Mouse (Mus musculus) duodenum, adult 2 months (tissue): ENCODE data around the gene Srsf1. TPM values are rescaled to one million over a fixed set of nuclear protein-coding genes. Genes with fewer than 3 reads are reported as not detected.

Source experiments
- polyA plus RNA-seq: library from polyadenylated mRNA; depleted of rRNA; stranded (reverse); fragments of >200 nt; gene quantifications from 2 replicates; pipeline ENCODE4 v1.2.3, GENCODE M21; 2012; ENCODE audit warnings: low replicate concordance; rRNA removed

The Srsf1 gene
- polyA plus RNA-seq = 76.0 and 99.0 TPM in 2 replicates

GRCm38 (mm10) chr11:88046944-88047794, at the start of gene Srsf1:
Srsf1 (plus strand) TSS chr11:88047373.

GRCm38 (mm10) chr11:88067586-88068410, 20.6 kb downstream of the Srsf1 start, which contains the start of gene Vezf1:
Vezf1 (plus strand) TSS chr11:88068279.

GRCm38 (mm10) chr11:88098021-88098729, 51.0 kb downstream of the Srsf1 start, which contains the start of gene Cuedc1:
Cuedc1 (plus strand) TSS chr11:88098058.

Other genes starting within 250 kb of the Srsf1 start
- gene Lpo, start 219.1 kb upstream of the Srsf1 start, polyA plus RNA-seq = 0.06 and 1.3 TPM in 2 replicates
- 4.1 and 6.1 TPM in 2 replicates for gene Mks1, start 194.2 kb upstream of the Srsf1 start, polyA plus RNA-seq
- gene Epx, start 171.8 kb upstream of the Srsf1 start, polyA plus RNA-seq = not detected in 2 replicates
- not detected in 2 replicates for gene Olfr462, start 155.1 kb upstream of the Srsf1 start, polyA plus RNA-seq
- not detected in 2 replicates for gene Olfr463, start 150.0 kb upstream of the Srsf1 start, polyA plus RNA-seq
- not detected in 2 replicates for gene Olfr464, start 126.4 kb upstream of the Srsf1 start, polyA plus RNA-seq
- 84.7 and 172 TPM in 2 replicates for gene Dynll2, start 59.8 kb upstream of the Srsf1 start, polyA plus RNA-seq
- 5.9 and 7.4 TPM in 2 replicates for gene Vezf1, start 20.9 kb downstream of the Srsf1 start, polyA plus RNA-seq
- 15.1 and 23.7 TPM in 2 replicates for gene Cuedc1, start 50.7 kb downstream of the Srsf1 start, polyA plus RNA-seq
- gene Mrps23, start 157.0 kb downstream of the Srsf1 start, polyA plus RNA-seq = 23.7 and 31.7 TPM in 2 replicates
- gene Ccdc182, start 246.7 kb downstream of the Srsf1 start, polyA plus RNA-seq = not detected in 2 replicates